Mouse (Mus musculus): ENCODE measurements around the gene Ube2b. TPM values are rescaled to one million over a fixed set of nuclear protein-coding genes. Genes with fewer than 3 reads are reported as not detected.

Ube2b gene
- polyA plus RNA-seq, 1 experiment from 2014 or later, result 237 TPM

DNA sequence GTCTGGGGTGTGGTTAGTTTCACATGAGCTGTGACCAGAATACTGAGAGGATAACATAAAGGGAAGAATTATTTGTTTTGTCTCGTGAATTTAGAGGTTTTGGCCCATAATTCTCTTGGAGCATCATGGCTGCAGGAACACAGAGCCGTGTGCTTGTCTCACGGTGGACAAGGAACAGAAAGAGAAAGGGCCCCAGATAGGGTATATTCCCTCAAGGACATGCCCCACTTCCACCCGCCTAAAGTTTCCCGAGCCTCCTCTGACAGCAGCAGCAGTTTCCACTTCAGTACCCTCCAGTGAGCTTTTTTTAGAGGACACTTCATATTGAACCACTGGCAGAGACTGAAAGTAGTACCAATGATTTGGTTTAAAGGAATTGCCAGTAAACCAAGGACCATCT, 11.0 kb upstream of the Ube2b start:
- H3K4me3 ChIP-seq (ENCODE audit: low read depth, low read length), result no peak overlapping the region
- no peak overlapping the region for H3K9ac ChIP-seq (ENCODE audit: low read depth, low read length)
- ATAC-seq, result no peak
- H3K4me2 ChIP-seq (ENCODE audit: low read length), result no peak overlapping the region
- no peaks in the 10 kb centered on the region for H3K9me3 ChIP-seq (replicated peaks; ENCODE audit: control insufficient read depth, low read length, poor library complexity, severe bottlenecking)
- no peaks in the 10 kb centered on the region for H3K4me1 ChIP-seq (ENCODE audit: control insufficient read depth, insufficient read depth, low read length)
- no peak overlapping the region for H3K27ac ChIP-seq (ENCODE audit: low read length)
- H3K27me3 ChIP-seq (ENCODE audit: control insufficient read depth, insufficient read depth, low read depth, low read length), result no peaks in the 10 kb centered on the region
- WGBS, result 75% methylated on average over 5 of the region's 5 CpGs
- peaks cover 7% of the 10 kb centered on the region; the same call in 1 of the 2 replicates for H3K36me3 ChIP-seq (ENCODE audit: control insufficient read depth, insufficient read depth, low read length)

DNA sequence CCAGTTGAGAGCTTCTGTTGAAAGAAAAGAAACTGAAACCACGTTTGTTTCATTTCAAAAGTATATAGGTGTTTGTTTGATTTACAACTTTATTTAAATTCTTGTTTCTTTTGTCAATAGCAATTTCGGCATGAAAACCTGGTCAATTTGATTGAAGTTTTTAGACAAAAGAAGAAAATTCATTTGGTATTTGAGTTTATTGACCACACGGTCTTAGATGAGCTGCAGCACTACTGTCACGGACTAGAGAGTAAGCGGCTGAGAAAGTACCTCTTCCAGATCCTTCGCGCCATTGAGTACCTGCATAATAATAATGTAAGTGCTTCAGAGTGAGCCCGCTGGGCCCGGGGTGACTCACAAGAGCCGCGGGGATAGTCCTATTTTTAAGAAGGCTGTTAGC, 10.4 kb upstream of the Ube2b start:
- Histone ChIP-seq H3K9ac (ENCODE audit: low read depth, low read length) (no peak overlapping the region), H3K9me3 (replicated peaks; ENCODE audit: control insufficient read depth, low read length, poor library complexity, severe bottlenecking) (no peaks in the 10 kb centered on the region), H3K4me3 (ENCODE audit: low read depth, low read length) (no peak overlapping the region), H3K27me3 (ENCODE audit: control insufficient read depth, insufficient read depth, low read depth, low read length) (no peaks in the 10 kb centered on the region), H3K4me2 (ENCODE audit: low read length) (no peak overlapping the region), H3K36me3 (ENCODE audit: control insufficient read depth, insufficient read depth, low read length) (peaks cover 7% of the 10 kb centered on the region; the same call in 1 of the 2 replicates), H3K4me1 (ENCODE audit: control insufficient read depth, insufficient read depth, low read length) (peaks cover 3% of the 10 kb centered on the region; the same call in 1 of the 2 replicates), H3K27ac (ENCODE audit: low read length) (no peak overlapping the region)
- no peak for ATAC-seq
- 89% methylated on average over 11 of the region's 11 CpGs for WGBS

DNA sequence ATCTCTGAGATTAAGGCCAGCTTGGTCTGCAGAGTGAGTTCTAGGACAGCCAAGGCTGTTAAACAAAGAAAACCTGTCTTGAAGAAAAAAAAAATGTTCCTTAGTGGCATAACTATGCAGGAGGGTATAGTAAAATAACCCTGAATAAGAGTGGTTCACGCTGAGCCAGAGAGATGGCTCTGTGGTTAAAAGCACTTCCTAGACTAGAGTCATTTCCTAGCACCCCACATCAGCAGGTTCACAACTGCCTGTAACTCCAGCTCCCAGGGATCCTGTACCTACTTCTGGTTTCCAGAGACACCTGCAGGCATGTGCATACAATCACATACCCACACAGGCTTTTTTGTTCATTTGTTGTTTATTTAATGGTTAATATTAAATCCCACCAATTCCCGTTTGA, 5.0 kb upstream of the Ube2b start:
- Histone ChIP-seq H3K4me2 (ENCODE audit: low read length) (no peak overlapping the region; the same call in 1 of the 2 replicates), H3K9ac (ENCODE audit: low read depth, low read length) (no peak overlapping the region), H3K4me3 (ENCODE audit: low read depth, low read length) (no peak overlapping the region), H3K9me3 (replicated peaks; ENCODE audit: control insufficient read depth, low read length, poor library complexity, severe bottlenecking) (no peaks in the 10 kb centered on the region), H3K36me3 (ENCODE audit: control insufficient read depth, insufficient read depth, low read length) (no peaks in the 10 kb centered on the region), H3K27me3 (ENCODE audit: control insufficient read depth, insufficient read depth, low read depth, low read length) (no peaks in the 10 kb centered on the region), H3K27ac (ENCODE audit: low read length) (no peak overlapping the region; the same call in 1 of the 2 replicates), H3K4me1 (ENCODE audit: control insufficient read depth, insufficient read depth, low read length) (peaks cover 24% of the 10 kb centered on the region)
- ATAC-seq, result no peak
- 80% methylated on average over 2 of the region's 2 CpGs for WGBS

DNA sequence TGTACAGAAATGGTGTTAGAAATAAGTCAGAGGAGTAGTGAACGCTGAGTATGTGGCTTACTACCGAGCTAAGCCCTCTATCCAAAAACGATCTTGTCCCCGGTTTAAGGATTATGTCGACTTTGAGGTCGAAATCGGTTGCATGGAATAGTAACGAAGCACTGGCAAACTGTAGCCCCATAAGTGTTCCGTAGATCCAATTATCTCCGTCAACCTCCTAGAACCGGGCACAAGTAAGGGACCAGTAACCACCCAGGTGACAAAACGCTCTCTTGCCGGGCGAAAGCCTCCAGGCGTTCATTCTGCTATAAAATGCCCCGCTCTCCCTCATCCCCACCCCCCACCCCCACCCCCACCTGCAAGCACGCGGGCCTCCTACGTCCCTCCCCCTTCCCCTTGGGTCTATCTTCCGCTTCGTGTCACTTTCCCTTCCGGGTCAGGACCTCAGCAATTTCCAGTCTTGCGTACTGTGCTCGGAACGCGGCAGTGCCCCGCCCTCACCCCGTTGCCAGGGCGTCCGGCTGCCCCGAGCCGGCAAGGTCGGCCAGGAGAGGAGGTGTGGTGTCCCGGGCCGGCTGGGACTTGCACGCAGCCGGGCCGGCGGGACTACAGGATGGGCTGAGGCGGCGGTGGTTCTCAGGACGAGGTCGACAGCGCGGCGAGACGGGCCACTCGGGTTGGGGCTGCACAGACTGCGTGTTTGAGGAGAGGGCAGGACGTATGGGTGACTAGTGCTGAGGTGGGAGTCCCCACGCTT, 3.4 kb upstream of the Ube2b start, which contains the start of gene Cdkl3:
Cdkl3 (plus strand) TSS at position 450 of the 757 bp plus-strand sequence.
- Histone ChIP-seq H3K4me1 (ENCODE audit: control insufficient read depth, insufficient read depth, low read length) (peaks cover 28% of the 10 kb centered on the region), H3K4me2 (ENCODE audit: low read length) (peak within 1 kb of the TSS; percentile 82), H3K4me3 (ENCODE audit: low read depth, low read length) (peak within 1 kb of the TSS; percentile 82), H3K36me3 (ENCODE audit: control insufficient read depth, insufficient read depth, low read length) (no peaks in the 10 kb centered on the region), H3K27ac (ENCODE audit: low read length) (peak within 1 kb of the TSS; percentile 92), H3K27me3 (ENCODE audit: control insufficient read depth, insufficient read depth, low read depth, low read length) (no peaks in the 10 kb centered on the region), H3K9ac (ENCODE audit: low read depth, low read length) (peak within 1 kb of the TSS; percentile 95), H3K9me3 (replicated peaks; ENCODE audit: control insufficient read depth, low read length, poor library complexity, severe bottlenecking) (no peaks in the 10 kb centered on the region)
- peak; percentile 91 for ATAC-seq
- under 1% methylated on average over 51 of the region's 51 CpGs for WGBS

DNA sequence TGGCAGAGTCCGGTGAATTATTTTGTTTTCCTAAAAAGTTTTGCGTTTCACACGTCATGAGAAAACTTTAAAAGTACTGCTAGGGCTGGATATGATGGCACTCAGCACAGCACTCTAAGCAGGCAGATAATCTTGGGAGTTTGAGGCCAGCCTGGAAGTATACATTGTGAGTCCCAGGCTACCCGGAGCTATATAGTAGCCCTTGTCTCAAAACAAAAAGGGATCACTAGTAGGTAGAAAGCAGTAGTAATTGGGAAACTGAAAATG, 2.9 kb upstream of the Ube2b start:
- H3K4me1 ChIP-seq (ENCODE audit: control insufficient read depth, insufficient read depth, low read length), result peaks cover 34% of the 10 kb centered on the region
- H3K27me3 ChIP-seq (ENCODE audit: control insufficient read depth, insufficient read depth, low read depth, low read length), result no peaks in the 10 kb centered on the region
- peak overlapping the region; percentile 95 for H3K9ac ChIP-seq (ENCODE audit: low read depth, low read length)
- H3K4me3 ChIP-seq (ENCODE audit: low read depth, low read length), result peak overlapping the region; percentile 82
- peak overlapping the region; percentile 92 for H3K27ac ChIP-seq (ENCODE audit: low read length)
- no peak for ATAC-seq
- no peaks in the 10 kb centered on the region for H3K9me3 ChIP-seq (replicated peaks; ENCODE audit: control insufficient read depth, low read length, poor library complexity, severe bottlenecking)
- peak overlapping the region; percentile 82 for H3K4me2 ChIP-seq (ENCODE audit: low read length)
- 19% methylated on average over 4 of the region's 4 CpGs for WGBS
- H3K36me3 ChIP-seq (ENCODE audit: control insufficient read depth, insufficient read depth, low read length), result no peaks in the 10 kb centered on the region

DNA sequence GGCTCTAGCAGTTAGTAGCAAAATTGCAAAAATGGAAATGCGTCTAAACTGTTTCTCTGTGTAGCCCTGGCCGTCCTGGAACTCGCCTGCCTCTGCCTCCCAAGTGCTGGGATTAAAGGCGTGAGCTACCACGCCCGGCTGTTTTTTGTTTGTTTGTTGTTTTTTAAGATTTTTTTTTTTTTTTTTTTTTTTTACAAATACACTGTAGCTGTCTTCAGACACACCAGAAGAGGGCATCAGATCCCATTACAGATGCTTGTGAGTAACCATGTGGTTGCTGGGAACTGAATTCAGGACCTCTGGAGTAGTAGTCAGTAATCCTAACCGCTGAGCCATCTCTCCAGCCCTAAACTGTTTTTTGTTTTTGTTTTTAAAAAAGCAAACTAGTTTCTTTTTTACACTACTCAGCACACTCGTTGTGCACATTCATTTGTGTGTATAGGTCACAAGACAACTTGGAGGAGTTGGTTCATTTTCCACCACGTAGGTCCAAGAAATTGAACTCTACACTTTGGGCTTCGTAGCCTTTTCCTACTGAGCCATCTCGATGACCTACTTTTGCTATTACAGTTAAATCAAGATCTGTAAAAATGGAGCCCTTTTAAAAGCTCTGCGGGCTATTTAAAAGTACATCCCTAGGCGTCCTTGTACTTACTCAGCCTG, 2.4 kb upstream of the Ube2b start:
- Histone ChIP-seq H3K27ac (ENCODE audit: low read length) (peak overlapping the region; percentile 92), H3K9me3 (replicated peaks; ENCODE audit: control insufficient read depth, low read length, poor library complexity, severe bottlenecking) (no peaks in the 10 kb centered on the region), H3K36me3 (ENCODE audit: control insufficient read depth, insufficient read depth, low read length) (no peaks in the 10 kb centered on the region), H3K27me3 (ENCODE audit: control insufficient read depth, insufficient read depth, low read depth, low read length) (no peaks in the 10 kb centered on the region), H3K9ac (ENCODE audit: low read depth, low read length) (peak overlapping the region; percentile 95; the same call in 1 of the 2 replicates), H3K4me2 (ENCODE audit: low read length) (peak overlapping the region; percentile 82), H3K4me1 (ENCODE audit: control insufficient read depth, insufficient read depth, low read length) (peaks cover 38% of the 10 kb centered on the region), H3K4me3 (ENCODE audit: low read depth, low read length) (peak overlapping the region; percentile 82)
- no peak for ATAC-seq
- WGBS, result 79% methylated on average over 13 of the region's 13 CpGs

DNA sequence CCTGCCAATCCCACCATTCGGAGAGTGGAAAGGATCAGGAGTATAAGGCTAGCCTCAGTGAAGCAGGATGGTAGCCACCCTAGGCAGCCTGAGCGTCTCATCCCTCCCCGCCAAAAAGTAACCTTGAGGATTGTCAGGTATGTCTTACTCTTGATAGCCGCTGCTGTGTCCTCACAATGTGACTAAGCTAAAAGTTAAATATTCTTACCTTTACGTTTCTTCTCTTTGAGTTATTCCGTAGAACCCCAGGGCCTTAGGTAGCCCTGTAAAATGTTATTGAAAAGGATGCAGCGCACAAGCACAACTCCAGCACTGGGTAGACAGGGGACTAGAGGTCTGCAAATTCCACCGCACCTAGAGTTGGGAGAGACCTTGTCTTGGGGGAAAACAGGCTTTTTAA, 1.3 kb upstream of the Ube2b start:
- H3K4me3 ChIP-seq (ENCODE audit: low read depth, low read length), result no peak overlapping the region
- no peak overlapping the region for H3K4me2 ChIP-seq (ENCODE audit: low read length)
- no peaks in the 10 kb centered on the region for H3K9me3 ChIP-seq (replicated peaks; ENCODE audit: control insufficient read depth, low read length, poor library complexity, severe bottlenecking)
- H3K9ac ChIP-seq (ENCODE audit: low read depth, low read length), result no peak overlapping the region
- no peaks in the 10 kb centered on the region for H3K36me3 ChIP-seq (ENCODE audit: control insufficient read depth, insufficient read depth, low read length)
- H3K27me3 ChIP-seq (ENCODE audit: control insufficient read depth, insufficient read depth, low read depth, low read length), result no peaks in the 10 kb centered on the region
- peaks cover 48% of the 10 kb centered on the region for H3K4me1 ChIP-seq (ENCODE audit: control insufficient read depth, insufficient read depth, low read length)
- no peak overlapping the region for H3K27ac ChIP-seq (ENCODE audit: low read length)
- no peak for ATAC-seq
- 96% methylated on average over 8 of the region's 8 CpGs for WGBS

DNA sequence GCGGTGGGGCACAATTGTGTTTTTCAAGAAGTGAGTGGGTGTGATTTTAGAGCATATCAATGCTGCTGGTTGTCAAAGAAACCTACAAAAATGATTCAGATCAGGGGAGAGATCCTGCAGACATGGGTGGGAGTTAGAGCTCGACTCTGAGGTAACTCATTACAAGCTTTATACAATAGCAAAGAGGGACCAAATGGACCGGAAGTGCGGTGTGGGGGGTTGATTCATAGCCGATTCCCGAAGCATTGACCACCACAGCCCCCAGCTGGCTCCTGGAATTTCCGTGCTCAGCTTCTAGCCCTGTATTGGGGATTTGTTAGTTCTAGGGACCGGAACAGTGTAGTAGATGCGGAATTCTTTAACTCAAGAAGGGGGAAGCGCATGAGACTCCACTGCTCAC, 779 bp upstream of the Ube2b start:
- H3K9me3 ChIP-seq (replicated peaks; ENCODE audit: control insufficient read depth, low read length, poor library complexity, severe bottlenecking), result no peaks in the 10 kb centered on the region
- H3K4me3 ChIP-seq (ENCODE audit: low read depth, low read length), result no peak overlapping the region; the same call in 1 of the 2 replicates
- H3K36me3 ChIP-seq (ENCODE audit: control insufficient read depth, insufficient read depth, low read length), result peaks cover 3% of the 10 kb centered on the region; the same call in 1 of the 2 replicates
- H3K4me1 ChIP-seq (ENCODE audit: control insufficient read depth, insufficient read depth, low read length), result peaks cover 48% of the 10 kb centered on the region
- peak overlapping the region; percentile 52; the same call in 1 of the 2 replicates for H3K9ac ChIP-seq (ENCODE audit: low read depth, low read length)
- H3K27ac ChIP-seq (ENCODE audit: low read length), result peak overlapping the region; percentile 98
- 72% methylated on average over 10 of the region's 10 CpGs for WGBS
- no peaks in the 10 kb centered on the region for H3K27me3 ChIP-seq (ENCODE audit: control insufficient read depth, insufficient read depth, low read depth, low read length)
- peak overlapping the region; percentile 69 for H3K4me2 ChIP-seq (ENCODE audit: low read length)
- ATAC-seq, result no peak

Data from midbrain, embryonic 16.5 days (tissue).